Mouse (Mus musculus) hindbrain, embryonic 12.5 days (tissue): ENCODE measurements around the gene Eml6. TPM values are rescaled to one million over a fixed set of nuclear protein-coding genes. Genes with fewer than 3 reads are reported as not detected.
A peak's percentile ranks its signal among the peaks of the same experiment; 100 is the strongest.

ENCODE experiments used
- ATAC-seq: fragments of 200-750 bp; cut with Nextera tagmentation; 2 replicates; pipeline ENCODE4 v1.8.0; 2017; ENCODE audit warnings: moderate TSS enrichment; ENCODE audit not compliant: low FRiP score
- H3K27ac ChIP-seq: fragments of 300-500 bp; sonication (generic); 2 replicates; pipeline ENCODE4 v1.5.1; 2016; ENCODE audit warnings: mild to moderate bottlenecking
- H3K27me3 ChIP-seq: fragments of 300-500 bp; sonication (generic); 2 replicates; pipeline ENCODE4 v1.6.1; 2016; ENCODE audit warnings: mild to moderate bottlenecking
- H3K36me3 ChIP-seq: fragments of 300-500 bp; sonication (generic); 2 replicates; pipeline ENCODE4 v1.6.1; 2016; ENCODE audit warnings: mild to moderate bottlenecking
- H3K4me1 ChIP-seq: fragments of 300-500 bp; sonication (generic); 2 replicates; pipeline ENCODE4 v1.6.1; 2016
- H3K4me2 ChIP-seq: fragments of 300-500 bp; sonication (generic); replicated peaks from 2 replicates; pipeline ENCODE4 v1.6.1; 2016; ENCODE audit warnings: mild to moderate bottlenecking
- H3K4me3 ChIP-seq: fragments of 300-500 bp; sonication (generic); 2 replicates; pipeline ENCODE4 v1.5.1; 2016; ENCODE audit warnings: mild to moderate bottlenecking
- H3K9ac ChIP-seq: fragments of 300-500 bp; sonication (generic); 2 replicates; pipeline ENCODE4 v1.6.1; 2016; ENCODE audit warnings: mild to moderate bottlenecking, moderate library complexity
- H3K9me3 ChIP-seq: fragments of 300-500 bp; sonication (generic); replicated peaks from 2 replicates; pipeline ENCODE4 v1.6.1; 2016; ENCODE audit warnings: mild to moderate bottlenecking
- WGBS: fragments of 180-500 bp; shearing (Covaris S2); methylation state at CpG from one replicate; pipeline ENCODE4 v1.1.7; 2016; 5-methylcytosine and 5-hydroxymethylcytosine counted together
- polyA plus RNA-seq: library from polyadenylated mRNA; unstranded; fragments of >200 nt; fragmentation: Nextera tagmentation; extraction: Ambion mirVana; gene quantifications from 2 replicates; pipeline ENCODE4 v1.2.1, GENCODE M21; 2016

Eml6 gene
- polyA plus RNA-seq, 1 experiment from 2014 or later = 2.5 TPM

DNA sequence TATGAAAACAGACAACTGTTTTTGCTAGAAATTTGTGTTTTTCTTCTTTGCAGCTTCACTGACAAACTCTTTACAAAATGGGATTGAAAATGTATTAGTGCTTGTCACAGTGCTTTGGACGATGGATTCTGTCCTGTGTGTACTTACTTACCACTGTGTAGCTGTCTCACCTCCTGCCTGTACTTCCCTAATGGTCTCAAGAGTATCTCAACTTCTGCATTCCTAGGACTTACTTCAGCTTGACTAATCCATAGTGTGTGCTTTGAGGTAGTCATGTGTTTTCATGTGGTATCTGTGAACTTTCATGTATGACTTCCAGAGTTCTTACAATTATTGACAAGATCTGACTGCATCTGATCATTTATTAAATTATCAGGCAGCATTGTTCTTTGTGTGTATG is 297.9 kb downstream of the Eml6 start:
- Histone ChIP-seq H3K9ac (no peak overlapping the region), H3K4me2 (no peak overlapping the region), H3K36me3 (no peaks in the 10 kb centered on the region), H3K27ac (no peak overlapping the region), H3K27me3 (no peaks in the 10 kb centered on the region), H3K9me3 (no peaks in the 10 kb centered on the region), H3K4me3 (no peak overlapping the region), H3K4me1 (no peaks in the 10 kb centered on the region)
- WGBS = 90% methylated on average over 1 of the region's 1 CpGs
- no peak for ATAC-seq

DNA sequence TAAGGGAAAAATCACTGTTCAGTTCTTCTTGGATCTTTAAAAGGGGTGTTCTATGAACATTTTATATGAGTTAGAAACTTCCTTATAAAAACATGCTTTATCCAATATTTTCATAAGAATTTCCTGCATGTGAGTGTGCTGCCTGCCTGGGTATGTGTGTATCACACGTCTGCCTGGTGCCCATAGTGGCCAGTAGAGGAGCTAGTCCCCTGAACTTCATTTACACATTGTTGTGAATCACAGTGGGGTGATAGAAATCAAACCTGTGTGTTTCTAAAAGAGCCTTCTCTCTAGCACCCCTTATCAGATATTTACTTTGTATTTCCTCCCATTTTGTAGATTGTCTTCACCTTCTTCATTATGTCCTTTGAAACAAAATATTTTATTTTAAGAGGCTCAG is 300.2 kb downstream of the Eml6 start:
- 69% methylated on average over 1 of the region's 1 CpGs for WGBS
- no peak for ATAC-seq
- H3K36me3 ChIP-seq = no peaks in the 10 kb centered on the region

DNA sequence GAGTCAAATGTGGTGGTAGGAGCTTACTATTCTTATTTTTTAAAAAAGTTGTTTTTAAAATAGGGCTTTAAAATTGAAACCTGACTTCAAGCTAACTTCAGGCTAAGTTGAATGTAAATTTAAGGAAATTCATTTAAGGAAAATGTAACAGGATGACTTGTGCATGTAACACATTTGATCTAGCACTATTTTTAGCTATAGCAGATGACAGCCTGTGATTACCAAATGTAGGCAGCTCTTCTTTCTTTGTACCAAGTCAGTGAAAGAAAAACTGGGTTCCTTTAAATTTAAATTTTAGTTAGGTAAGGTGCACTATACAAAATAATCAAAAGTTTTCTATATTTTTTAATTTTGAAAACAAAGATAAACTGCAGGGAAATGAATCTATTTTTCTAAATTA is 300.7 kb downstream of the Eml6 start:
- H3K4me1 ChIP-seq = no peaks in the 10 kb centered on the region
- ATAC-seq = no peak
- no peak overlapping the region for H3K4me2 ChIP-seq
- no peaks in the 10 kb centered on the region for H3K9me3 ChIP-seq
- no peak overlapping the region for H3K9ac ChIP-seq
- no peaks in the 10 kb centered on the region for H3K36me3 ChIP-seq
- H3K27me3 ChIP-seq = no peaks in the 10 kb centered on the region
- H3K27ac ChIP-seq = no peak overlapping the region
- H3K4me3 ChIP-seq = no peak overlapping the region

More for the DNA sequence above, 300.2 kb downstream of the Eml6 start:
- Histone ChIP-seq H3K9me3 (no peaks in the 10 kb centered on the region), H3K27ac (no peak overlapping the region), H3K9ac (no peak overlapping the region), H3K27me3 (no peaks in the 10 kb centered on the region), H3K4me1 (no peaks in the 10 kb centered on the region), H3K4me2 (no peak overlapping the region), H3K4me3 (no peak overlapping the region)

DNA sequence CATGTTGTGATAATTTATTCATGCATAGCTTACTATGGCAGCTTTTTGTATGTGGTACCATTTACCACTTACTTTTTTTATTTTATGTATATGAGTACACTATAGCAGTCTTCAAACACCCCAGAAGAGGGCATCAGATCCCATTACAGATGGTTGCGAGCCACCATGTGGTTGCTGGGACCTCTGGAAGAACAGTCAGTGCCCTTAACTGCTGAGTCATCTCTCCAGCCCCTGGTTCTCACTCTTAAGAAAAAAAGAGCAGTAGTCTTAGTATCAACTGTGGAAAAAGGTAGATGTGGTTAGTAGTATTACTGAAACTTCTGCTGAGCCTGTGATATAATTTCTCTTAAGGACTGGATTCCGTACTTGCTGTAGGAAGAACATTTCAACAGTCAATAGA is 301.6 kb downstream of the Eml6 start:
- Histone ChIP-seq H3K27me3 (no peaks in the 10 kb centered on the region), H3K27ac (no peak overlapping the region), H3K4me3 (no peak overlapping the region), H3K36me3 (no peaks in the 10 kb centered on the region), H3K9ac (no peak overlapping the region), H3K9me3 (no peaks in the 10 kb centered on the region), H3K4me1 (no peaks in the 10 kb centered on the region), H3K4me2 (no peak overlapping the region)
- 100% methylated on average over 2 of the region's 2 CpGs for WGBS
- no peak for ATAC-seq

DNA sequence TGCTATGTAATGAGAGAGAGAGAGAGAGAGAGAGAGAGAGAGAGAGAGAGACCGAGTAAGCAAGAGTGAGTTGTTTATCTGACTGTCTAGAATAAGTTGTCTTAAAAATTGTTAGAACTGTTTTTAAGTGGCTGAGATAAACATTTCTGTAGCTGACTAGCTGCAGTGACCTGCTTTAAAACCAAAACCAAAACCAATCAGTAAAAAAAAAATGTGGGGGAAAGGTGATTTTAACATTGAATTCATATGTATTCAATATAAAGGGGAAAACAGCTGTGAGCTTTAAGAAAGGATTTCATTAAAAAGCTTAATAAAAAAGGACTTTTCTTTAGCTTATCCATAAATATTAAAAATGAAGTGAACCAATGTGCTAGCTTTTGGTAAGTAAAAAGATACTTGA is 306.2 kb downstream of the Eml6 start:
- H3K4me3 ChIP-seq = no peak overlapping the region
- peaks cover 6% of the 10 kb centered on the region for H3K4me1 ChIP-seq
- H3K4me2 ChIP-seq = no peak overlapping the region
- H3K9ac ChIP-seq = no peak overlapping the region
- ATAC-seq = no peak
- no peaks in the 10 kb centered on the region for H3K9me3 ChIP-seq
- no peaks in the 10 kb centered on the region for H3K27me3 ChIP-seq
- no peaks in the 10 kb centered on the region for H3K36me3 ChIP-seq
- WGBS = 91% methylated on average over 1 of the region's 1 CpGs
- no peak overlapping the region for H3K27ac ChIP-seq

DNA sequence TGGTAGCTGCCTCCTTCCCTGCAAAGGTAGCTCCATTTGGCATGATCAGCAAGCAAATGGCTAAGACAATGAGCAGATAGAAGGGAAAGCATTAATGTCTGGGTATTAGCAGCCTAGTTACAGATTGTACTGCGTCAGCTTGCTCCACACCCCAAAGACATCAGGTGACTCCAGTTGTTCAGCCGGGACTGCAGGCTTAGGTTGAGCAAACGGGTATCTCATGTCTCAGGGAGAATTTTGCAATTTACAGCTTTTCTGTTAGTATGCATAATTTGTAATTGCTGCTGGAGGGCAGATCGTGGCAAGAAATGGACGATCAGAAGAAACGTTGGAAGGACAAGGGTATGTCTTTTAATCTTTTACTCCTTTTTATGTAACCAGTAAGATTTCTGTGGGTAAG is 307.3 kb downstream of the Eml6 start:
- ATAC-seq = no peak
- 85% methylated on average over 6 of the region's 6 CpGs for WGBS
- no peaks in the 10 kb centered on the region for H3K9me3 ChIP-seq
- no peak overlapping the region for H3K9ac ChIP-seq
- no peak overlapping the region for H3K4me3 ChIP-seq
- H3K4me1 ChIP-seq = peaks cover 6% of the 10 kb centered on the region
- H3K27ac ChIP-seq = no peak overlapping the region
- no peaks in the 10 kb centered on the region for H3K27me3 ChIP-seq
- no peak overlapping the region for H3K4me2 ChIP-seq
- H3K36me3 ChIP-seq = peaks cover 4% of the 10 kb centered on the region; the same call in 1 of the 2 replicates

DNA sequence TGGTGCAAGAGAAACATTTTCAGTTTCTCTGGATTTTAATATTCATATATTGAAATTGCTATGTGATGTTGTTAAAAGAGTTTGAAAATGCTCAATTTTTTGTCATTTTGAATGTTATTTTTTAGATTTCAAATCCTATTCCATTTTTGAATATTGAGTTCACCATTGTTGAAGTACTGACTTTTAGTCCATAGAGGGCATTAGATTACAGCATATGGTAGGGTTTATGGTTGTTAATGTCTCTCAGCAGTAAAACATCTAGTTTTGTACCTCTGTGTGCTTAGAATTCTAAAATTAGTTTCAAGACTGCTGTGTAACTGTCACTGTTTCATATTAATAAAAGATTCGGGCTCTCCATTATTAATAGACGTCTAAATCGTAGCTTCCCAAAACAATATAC is 310.3 kb downstream of the Eml6 start:
- ATAC-seq = no peak
- H3K4me3 ChIP-seq = no peak overlapping the region
- no peak overlapping the region for H3K9ac ChIP-seq
- no peaks in the 10 kb centered on the region for H3K27me3 ChIP-seq
- WGBS = 94% methylated on average over 3 of the region's 3 CpGs
- no peak overlapping the region for H3K27ac ChIP-seq
- H3K4me1 ChIP-seq = peaks cover 6% of the 10 kb centered on the region
- peaks cover 10% of the 10 kb centered on the region for H3K36me3 ChIP-seq
- H3K9me3 ChIP-seq = no peaks in the 10 kb centered on the region
- H3K4me2 ChIP-seq = no peak overlapping the region

DNA sequence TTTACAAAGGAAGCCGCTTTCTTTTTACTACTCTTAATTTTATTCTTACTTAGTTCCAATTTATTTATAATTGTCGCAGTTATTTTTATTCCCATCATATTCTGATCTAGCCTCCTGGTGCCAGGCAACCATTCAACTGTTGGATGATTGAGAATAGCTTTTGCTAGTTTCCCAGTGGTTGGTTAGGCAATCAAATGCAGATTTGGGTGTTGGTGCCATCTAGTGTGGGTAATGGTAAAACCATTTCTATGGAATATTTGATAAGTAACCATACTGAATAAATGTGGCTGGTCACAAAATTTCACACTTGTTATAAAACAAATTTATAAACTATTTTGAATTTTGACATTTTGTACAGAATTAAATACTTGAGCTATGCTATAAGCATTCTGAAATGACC is 311.0 kb downstream of the Eml6 start:
- Histone ChIP-seq H3K4me2 (no peak overlapping the region), H3K27ac (no peak overlapping the region), H3K9ac (no peak overlapping the region), H3K4me1 (peaks cover 6% of the 10 kb centered on the region), H3K9me3 (no peaks in the 10 kb centered on the region), H3K4me3 (no peak overlapping the region), H3K27me3 (no peaks in the 10 kb centered on the region), H3K36me3 (peaks cover 10% of the 10 kb centered on the region)
- 97% methylated on average over 2 of the region's 2 CpGs for WGBS
- no peak for ATAC-seq

DNA sequence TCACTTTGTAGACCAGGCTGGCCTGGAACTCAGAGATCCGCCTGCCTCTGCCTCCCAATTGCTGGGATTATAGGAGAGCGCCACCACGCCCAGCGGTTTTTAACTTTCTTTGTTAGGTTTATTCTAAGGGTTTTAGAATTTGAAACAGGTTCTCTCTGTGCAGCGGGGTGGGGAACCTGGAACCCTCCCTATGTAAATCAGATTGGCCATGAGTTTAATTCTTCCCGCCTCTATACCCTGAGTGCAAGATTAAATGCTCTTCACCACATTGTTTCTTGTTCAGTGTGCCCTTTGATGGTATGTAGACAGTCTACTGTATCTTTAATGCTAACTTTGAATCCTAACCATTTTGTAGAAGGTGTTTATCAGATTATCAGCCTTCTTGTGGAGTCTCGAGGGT is 311.7 kb downstream of the Eml6 start:
- Histone ChIP-seq H3K9ac (no peak overlapping the region), H3K9me3 (no peaks in the 10 kb centered on the region), H3K36me3 (peaks cover 10% of the 10 kb centered on the region), H3K27ac (no peak overlapping the region), H3K27me3 (no peaks in the 10 kb centered on the region), H3K4me2 (no peak overlapping the region), H3K4me1 (peaks cover 6% of the 10 kb centered on the region), H3K4me3 (no peak overlapping the region)
- 93% methylated on average over 7 of the region's 7 CpGs for WGBS
- ATAC-seq = no peak

DNA sequence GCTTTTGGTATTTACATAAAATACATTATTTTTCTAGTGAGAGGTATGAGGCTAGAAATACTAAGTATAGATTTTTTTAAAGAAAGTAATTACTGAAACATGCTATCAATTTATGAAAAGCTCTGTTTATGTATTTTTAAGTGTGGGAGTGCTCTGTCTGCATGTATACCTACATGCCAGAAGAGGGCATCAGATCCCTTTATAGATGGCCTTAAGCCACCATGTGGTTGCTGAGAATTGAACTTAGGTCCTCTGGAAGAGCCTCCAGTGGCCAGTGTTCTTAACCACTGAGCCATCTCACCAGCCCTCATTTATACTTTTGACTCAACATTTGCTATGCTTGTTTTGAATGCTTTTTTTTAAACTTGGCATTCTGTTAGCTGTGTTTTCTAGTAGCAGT is 316.3 kb downstream of the Eml6 start:
- ATAC-seq = no peak
- Histone ChIP-seq H3K36me3 (peaks cover 35% of the 10 kb centered on the region), H3K4me1 (no peaks in the 10 kb centered on the region), H3K9me3 (no peaks in the 10 kb centered on the region), H3K4me3 (no peak overlapping the region), H3K4me2 (no peak overlapping the region), H3K9ac (no peak overlapping the region), H3K27ac (no peak overlapping the region), H3K27me3 (no peaks in the 10 kb centered on the region)

DNA sequence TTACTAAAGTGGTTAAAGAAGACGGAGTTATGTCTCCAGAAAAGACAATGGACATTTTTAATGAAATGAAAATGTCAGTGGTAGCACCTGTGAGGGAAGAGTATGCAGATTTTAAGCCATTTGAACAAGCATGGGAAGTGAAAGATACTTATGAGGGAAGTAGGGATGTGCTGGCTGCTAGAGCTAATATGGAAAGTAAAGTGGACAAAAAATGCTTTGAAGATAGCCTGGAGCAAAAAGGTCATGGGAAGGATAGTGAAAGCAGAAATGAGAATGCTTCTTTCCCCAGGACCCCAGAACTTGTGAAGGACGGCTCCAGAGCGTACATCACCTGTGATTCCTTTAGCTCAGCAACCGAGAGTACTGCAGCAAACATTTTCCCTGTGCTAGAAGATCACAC is 319.0 kb downstream of the Eml6 start:
- WGBS = 93% methylated on average over 4 of the region's 4 CpGs
- H3K4me2 ChIP-seq = no peak overlapping the region
- H3K9ac ChIP-seq = no peak overlapping the region
- H3K27ac ChIP-seq = no peak overlapping the region
- no peaks in the 10 kb centered on the region for H3K9me3 ChIP-seq
- no peak for ATAC-seq
- H3K4me1 ChIP-seq = no peaks in the 10 kb centered on the region
- H3K27me3 ChIP-seq = no peaks in the 10 kb centered on the region
- peaks cover 32% of the 10 kb centered on the region for H3K36me3 ChIP-seq
- H3K4me3 ChIP-seq = no peak overlapping the region

DNA sequence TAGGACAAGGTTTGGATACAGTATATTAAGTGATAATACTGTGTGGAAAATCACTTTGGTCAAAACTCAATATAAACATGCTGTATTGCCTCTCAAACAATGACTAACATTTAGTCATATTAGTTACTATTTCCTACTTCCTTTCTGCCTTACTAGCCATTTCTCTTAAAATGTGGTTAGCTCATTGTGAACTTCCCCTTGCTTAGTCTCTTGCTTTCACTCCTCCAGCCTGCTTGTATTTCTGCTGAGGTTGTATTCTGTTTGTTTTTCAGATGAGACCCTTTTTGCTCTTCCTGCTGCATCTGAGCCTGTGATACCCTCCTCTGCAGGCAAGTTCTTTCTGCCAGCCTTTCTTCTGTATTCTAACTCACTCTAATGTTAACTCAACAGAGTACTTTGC is 320.6 kb downstream of the Eml6 start:
- Histone ChIP-seq H3K4me1 (no peaks in the 10 kb centered on the region), H3K27ac (no peak overlapping the region), H3K9me3 (no peaks in the 10 kb centered on the region), H3K9ac (no peak overlapping the region), H3K4me3 (no peak overlapping the region), H3K4me2 (no peak overlapping the region), H3K27me3 (no peaks in the 10 kb centered on the region), H3K36me3 (peaks cover 25% of the 10 kb centered on the region)
- ATAC-seq = no peak

DNA sequence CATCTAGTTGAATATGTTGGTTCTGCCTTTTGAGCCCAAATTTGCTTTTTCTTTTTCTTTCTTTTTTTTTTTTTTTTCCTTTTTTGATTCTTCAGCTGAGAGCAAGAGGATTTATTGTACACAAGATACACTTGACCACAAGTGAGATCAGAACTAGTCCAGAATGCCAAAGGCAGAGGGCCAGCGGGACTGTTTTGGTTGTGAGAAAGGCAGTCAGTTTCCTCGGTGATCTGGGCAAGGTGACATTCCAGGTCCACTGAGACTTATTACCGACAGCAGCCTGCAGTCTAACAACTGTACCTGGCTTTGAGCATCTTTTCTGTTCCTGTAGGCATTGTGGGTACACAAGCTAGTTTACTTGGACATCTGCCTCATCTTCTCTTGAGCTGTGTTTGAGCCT is 323.1 kb downstream of the Eml6 start:
- no peak overlapping the region for H3K4me3 ChIP-seq
- no peak for ATAC-seq

DNA sequence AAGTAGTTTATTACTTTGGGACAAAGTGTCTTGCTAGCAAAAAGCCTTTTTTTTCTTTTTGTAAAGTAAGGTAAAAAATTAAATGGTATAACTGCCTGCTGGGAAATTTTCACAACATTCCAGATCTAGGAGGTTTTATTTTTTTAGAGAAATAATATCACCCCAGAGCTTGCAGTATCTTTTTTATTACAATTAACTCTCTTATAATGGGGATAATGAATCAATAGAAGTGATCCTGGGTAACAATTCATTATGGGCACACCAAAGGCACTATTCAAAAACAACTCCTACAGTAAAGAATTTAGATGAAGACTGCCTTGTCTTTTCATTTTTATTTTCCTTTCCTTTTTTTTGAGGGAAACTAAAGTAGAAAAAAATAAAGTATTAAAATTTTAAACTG is 331.1 kb downstream of the Eml6 start:
- Histone ChIP-seq H3K9me3 (no peaks in the 10 kb centered on the region), H3K9ac (no peak overlapping the region), H3K4me1 (peaks cover 16% of the 10 kb centered on the region), H3K27ac (no peak overlapping the region), H3K27me3 (no peaks in the 10 kb centered on the region), H3K4me3 (no peak overlapping the region), H3K36me3 (peaks cover 7% of the 10 kb centered on the region; the same call in 1 of the 2 replicates), H3K4me2 (peak overlapping the region; percentile 61)
- ATAC-seq = no peak

More for the DNA sequence above, 323.1 kb downstream of the Eml6 start:
- no peak overlapping the region for H3K9ac ChIP-seq
- H3K27me3 ChIP-seq = no peaks in the 10 kb centered on the region
- peaks cover 13% of the 10 kb centered on the region for H3K36me3 ChIP-seq
- H3K9me3 ChIP-seq = no peaks in the 10 kb centered on the region
- no peak overlapping the region for H3K4me2 ChIP-seq
- WGBS = 80% methylated on average over 3 of the region's 3 CpGs
- H3K4me1 ChIP-seq = no peaks in the 10 kb centered on the region
- H3K27ac ChIP-seq = no peak overlapping the region
